Mouse (Mus musculus): Measurements from ENCODE around the gene Lrrc32. TPM values are rescaled to one million over a fixed set of nuclear protein-coding genes. Genes with fewer than 3 reads are reported as not detected.

Gene Lrrc32
- polyA plus RNA-seq, 1 experiment from 2014 or later, result 6.9 TPM

GRCm38 (mm10) chr7:98485508-98485907, 3.6 kb upstream of the Lrrc32 start:
- WGBS, result 74% methylated on average over 4 of the region's 4 CpGs
- Histone ChIP-seq H3K9me3 (ENCODE audit: control insufficient read depth) (no peaks in the 10 kb centered on the region), H3K27me3 (replicated peaks; ENCODE audit: control insufficient read depth, insufficient read depth, low read length) (no peaks in the 10 kb centered on the region; the same call in 1 of the 2 replicates), H3K27ac (ENCODE audit: low read depth, low read length) (no peak overlapping the region), H3K4me2 (replicated peaks; ENCODE audit: low read depth) (no peak overlapping the region), H3K36me3 (ENCODE audit: control insufficient read depth, insufficient read depth) (no peaks in the 10 kb centered on the region), H3K4me3 (ENCODE audit: low read depth, low read length) (no peak overlapping the region), H3K4me1 (replicated peaks; ENCODE audit: control insufficient read depth, insufficient read depth, low read length) (peaks cover 7% of the 10 kb centered on the region; the same call in 1 of the 2 replicates), H3K9ac (ENCODE audit: low read depth, low read length) (no peak overlapping the region)
- ATAC-seq, result no peak
- no peak for TF ChIP-seq CTCF (IDR thresholded peaks at IDR 0.05; ENCODE audit: low read depth)

DNA sequence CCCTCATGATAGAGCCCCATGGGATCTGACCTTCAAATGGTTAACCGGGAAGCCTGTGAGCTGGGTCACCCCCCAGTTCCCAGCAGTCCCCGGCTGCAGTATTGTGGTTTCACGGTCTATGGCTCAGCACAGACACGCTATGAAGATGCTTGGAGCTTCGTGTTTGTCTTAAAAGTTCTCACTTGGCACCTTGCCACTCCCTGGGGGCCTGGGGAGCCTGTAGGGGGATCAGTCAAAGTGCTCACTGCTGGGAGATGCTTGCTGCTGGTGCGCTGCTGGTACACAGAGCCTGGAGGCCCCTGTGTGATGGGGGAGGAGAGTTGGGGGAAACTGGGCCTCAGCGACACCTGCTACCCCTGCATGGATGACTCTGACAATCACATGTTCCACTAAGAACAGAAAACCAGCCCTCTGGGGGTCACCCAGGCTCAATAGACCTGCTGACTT, 2.6 kb upstream of the Lrrc32 start:
- Histone ChIP-seq H3K9me3 (ENCODE audit: control insufficient read depth) (no peaks in the 10 kb centered on the region), H3K4me1 (replicated peaks; ENCODE audit: control insufficient read depth, insufficient read depth, low read length) (peaks cover 7% of the 10 kb centered on the region; the same call in 1 of the 2 replicates), H3K36me3 (ENCODE audit: control insufficient read depth, insufficient read depth) (no peaks in the 10 kb centered on the region), H3K4me3 (ENCODE audit: low read depth, low read length) (no peak overlapping the region), H3K4me2 (replicated peaks; ENCODE audit: low read depth) (no peak overlapping the region), H3K9ac (ENCODE audit: low read depth, low read length) (no peak overlapping the region), H3K27ac (ENCODE audit: low read depth, low read length) (no peak overlapping the region), H3K27me3 (replicated peaks; ENCODE audit: control insufficient read depth, insufficient read depth, low read length) (no peaks in the 10 kb centered on the region; the same call in 1 of the 2 replicates)
- WGBS, result 51% methylated on average over 7 of the region's 7 CpGs
- ATAC-seq, result no peak
- TF ChIP-seq CTCF (IDR thresholded peaks at IDR 0.05; ENCODE audit: low read depth), result no peak

DNA sequence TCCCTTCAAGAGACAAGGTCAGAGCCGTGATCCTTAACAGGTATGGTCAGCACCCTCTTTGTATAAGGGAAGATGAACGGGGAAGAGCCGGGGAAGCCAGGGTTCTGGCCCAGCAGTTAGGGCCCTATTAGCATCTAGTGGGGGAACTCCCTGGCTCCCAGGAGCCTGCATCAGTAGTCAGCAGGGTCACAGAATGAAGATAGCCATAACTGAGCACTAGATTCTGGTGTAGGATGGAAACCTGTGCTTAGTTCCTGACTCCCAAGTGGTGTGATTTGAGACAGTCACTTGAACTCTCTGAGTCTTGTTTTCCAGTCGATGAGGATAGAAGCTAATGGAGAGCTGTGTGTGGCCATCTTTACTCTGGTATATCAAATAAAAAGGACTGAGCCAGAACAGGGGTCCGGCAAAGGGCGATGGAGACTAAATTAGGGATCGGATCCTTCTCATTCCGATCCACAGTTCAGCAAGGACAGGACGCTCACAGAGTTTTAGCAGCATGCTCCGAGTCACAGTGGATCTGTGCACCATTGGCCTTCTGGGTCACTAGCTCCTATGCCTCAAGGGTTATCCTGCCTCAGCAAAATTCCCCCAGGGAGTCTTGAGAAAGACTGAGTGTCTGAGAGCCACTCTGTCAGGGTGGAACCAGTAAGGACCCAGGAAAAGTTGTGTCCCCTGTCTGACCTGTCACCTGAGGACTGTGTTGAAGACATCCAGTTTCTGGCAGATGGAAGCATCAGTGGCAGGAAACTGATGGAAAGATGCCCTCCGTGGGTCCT, 1.7 kb upstream of the Lrrc32 start:
- no peak overlapping the region for H3K27ac ChIP-seq (ENCODE audit: low read depth, low read length)
- peaks cover 7% of the 10 kb centered on the region; the same call in 1 of the 2 replicates for H3K4me1 ChIP-seq (replicated peaks; ENCODE audit: control insufficient read depth, insufficient read depth, low read length)
- TF ChIP-seq CTCF (IDR thresholded peaks at IDR 0.05; ENCODE audit: low read depth), result no peak
- no peak overlapping the region for H3K4me2 ChIP-seq (replicated peaks; ENCODE audit: low read depth)
- no peaks in the 10 kb centered on the region; the same call in 1 of the 2 replicates for H3K27me3 ChIP-seq (replicated peaks; ENCODE audit: control insufficient read depth, insufficient read depth, low read length)
- no peak overlapping the region for H3K9ac ChIP-seq (ENCODE audit: low read depth, low read length)
- ATAC-seq, result no peak
- no peaks in the 10 kb centered on the region for H3K36me3 ChIP-seq (ENCODE audit: control insufficient read depth, insufficient read depth)
- 89% methylated on average over 11 of the region's 11 CpGs for WGBS
- H3K4me3 ChIP-seq (ENCODE audit: low read depth, low read length), result no peak overlapping the region
- no peaks in the 10 kb centered on the region for H3K9me3 ChIP-seq (ENCODE audit: control insufficient read depth)

DNA sequence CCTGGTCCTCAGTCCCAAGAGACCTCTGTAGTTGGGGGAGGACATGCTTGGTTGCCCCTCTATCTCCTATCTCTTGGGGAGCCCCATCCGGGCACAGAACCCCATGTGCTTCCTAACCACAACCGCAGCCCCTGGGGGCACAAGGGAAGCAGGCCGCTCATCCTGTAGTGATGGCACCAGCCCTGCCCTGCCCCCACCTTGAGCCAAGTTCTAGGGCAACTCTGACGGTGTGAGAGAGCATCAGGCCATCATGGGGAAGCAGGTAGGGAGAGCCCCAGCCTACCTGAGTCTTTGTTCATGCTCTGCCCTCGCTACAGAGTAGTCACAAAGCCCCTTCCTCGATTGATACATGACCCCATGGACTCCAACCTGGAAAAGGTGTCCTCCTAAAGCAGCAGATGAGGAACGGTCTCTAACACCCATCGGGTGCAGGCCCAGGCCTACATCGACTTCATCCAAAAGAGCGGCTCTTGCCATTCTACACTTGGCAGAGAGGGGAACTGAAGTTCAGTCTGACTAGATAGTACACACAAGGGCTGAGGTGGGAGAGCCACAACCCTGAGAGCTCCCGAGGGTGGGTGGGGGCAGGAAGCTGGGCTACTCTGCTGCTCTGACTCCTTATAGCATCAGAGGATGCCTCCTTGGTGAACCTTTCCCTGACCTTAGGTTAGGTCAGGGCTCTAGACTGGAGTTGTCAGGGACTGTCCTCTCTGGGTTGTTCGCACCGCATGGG, 519 bp upstream of the Lrrc32 start:
- Histone ChIP-seq H3K36me3 (ENCODE audit: control insufficient read depth, insufficient read depth) (no peaks in the 10 kb centered on the region), H3K9ac (ENCODE audit: low read depth, low read length) (no peak overlapping the region), H3K27me3 (replicated peaks; ENCODE audit: control insufficient read depth, insufficient read depth, low read length) (no peaks in the 10 kb centered on the region; the same call in 1 of the 2 replicates), H3K27ac (ENCODE audit: low read depth, low read length) (no peak overlapping the region), H3K4me2 (replicated peaks; ENCODE audit: low read depth) (0 out of 2 replicates have a peak overlapping the region, but pooled peaks have one; percentile 82), H3K9me3 (ENCODE audit: control insufficient read depth) (no peaks in the 10 kb centered on the region), H3K4me3 (ENCODE audit: low read depth, low read length) (no peak overlapping the region), H3K4me1 (replicated peaks; ENCODE audit: control insufficient read depth, insufficient read depth, low read length) (peaks cover under 1% of the 10 kb centered on the region; the same call in 1 of the 2 replicates)
- TF ChIP-seq CTCF (IDR thresholded peaks at IDR 0.05; ENCODE audit: low read depth), result no peak
- no peak for ATAC-seq
- 88% methylated on average over 13 of the region's 13 CpGs for WGBS

GRCm38 (mm10) chr7:98489623-98490084, 571 bp downstream of the Lrrc32 start:
- Histone ChIP-seq H3K36me3 (ENCODE audit: control insufficient read depth, insufficient read depth) (no peaks in the 10 kb centered on the region), H3K9me3 (ENCODE audit: control insufficient read depth) (no peaks in the 10 kb centered on the region), H3K4me2 (replicated peaks; ENCODE audit: low read depth) (peak overlapping the region; percentile 82), H3K9ac (ENCODE audit: low read depth, low read length) (peak overlapping the region; percentile 55), H3K27me3 (replicated peaks; ENCODE audit: control insufficient read depth, insufficient read depth, low read length) (no peaks in the 10 kb centered on the region; the same call in 1 of the 2 replicates), H3K27ac (ENCODE audit: low read depth, low read length) (no peak overlapping the region), H3K4me1 (replicated peaks; ENCODE audit: control insufficient read depth, insufficient read depth, low read length) (no peaks in the 10 kb centered on the region; the same call in 1 of the 2 replicates), H3K4me3 (ENCODE audit: low read depth, low read length) (peak overlapping the region; percentile 59)
- WGBS, result under 1% methylated on average over 50 of the region's 50 CpGs
- peak; percentile 60 for ATAC-seq
- peak; percentile 56 for TF ChIP-seq CTCF (IDR thresholded peaks at IDR 0.05; ENCODE audit: low read depth)

- peak overlapping the region; percentile 82 for H3K4me2 ChIP-seq (replicated peaks; ENCODE audit: low read depth)
- ATAC-seq, result no peak
- H3K27me3 ChIP-seq (replicated peaks; ENCODE audit: control insufficient read depth, insufficient read depth, low read length), result no peaks in the 10 kb centered on the region; the same call in 1 of the 2 replicates
- no peak overlapping the region for H3K27ac ChIP-seq (ENCODE audit: low read depth, low read length)
- peak overlapping the region; percentile 59 for H3K4me3 ChIP-seq (ENCODE audit: low read depth, low read length)
- TF ChIP-seq CTCF (IDR thresholded peaks at IDR 0.05; ENCODE audit: low read depth), result no peak
- H3K9me3 ChIP-seq (ENCODE audit: control insufficient read depth), result no peaks in the 10 kb centered on the region
- 56% methylated on average over 4 of the region's 4 CpGs for WGBS
- no peaks in the 10 kb centered on the region for H3K36me3 ChIP-seq (ENCODE audit: control insufficient read depth, insufficient read depth)
- no peaks in the 10 kb centered on the region; the same call in 1 of the 2 replicates for H3K4me1 ChIP-seq (replicated peaks; ENCODE audit: control insufficient read depth, insufficient read depth, low read length)
- H3K9ac ChIP-seq (ENCODE audit: low read depth, low read length), result peak overlapping the region; percentile 55
Measured at GRCm38 (mm10) chr7:98490328-98490727, 1.2 kb downstream of the Lrrc32 start.

Measured in intestine, postnatal 0 days (tissue).